Mouse (Mus musculus): ENCODE results near the gene Stk25. TPM values are rescaled to one million over a fixed set of nuclear protein-coding genes. Genes with fewer than 3 reads are reported as not detected.

Gene Stk25
- total RNA-seq, 2 experiments from 2014 or later = 112 to 134 TPM

DNA sequence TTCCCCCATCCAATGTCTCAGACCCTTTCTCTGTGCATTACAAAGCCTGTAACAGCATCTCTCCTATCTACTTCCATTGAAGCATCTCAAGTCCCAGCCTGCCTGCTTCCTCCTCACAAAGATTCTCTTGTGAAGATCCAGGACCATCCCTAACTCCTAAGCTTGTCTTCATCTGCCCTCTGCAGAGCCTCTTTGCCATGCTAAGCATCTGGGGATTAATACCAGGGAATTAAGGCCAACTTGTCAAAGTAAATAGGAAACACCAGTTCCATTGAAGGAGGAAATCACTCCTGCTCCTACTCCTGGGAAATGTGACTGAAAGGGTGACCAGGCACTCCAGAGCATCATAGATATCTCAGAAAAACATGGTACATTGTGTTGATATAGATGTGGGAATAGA is 11.5 kb upstream of the Stk25 start:
- no peak for DNase-seq

DNA sequence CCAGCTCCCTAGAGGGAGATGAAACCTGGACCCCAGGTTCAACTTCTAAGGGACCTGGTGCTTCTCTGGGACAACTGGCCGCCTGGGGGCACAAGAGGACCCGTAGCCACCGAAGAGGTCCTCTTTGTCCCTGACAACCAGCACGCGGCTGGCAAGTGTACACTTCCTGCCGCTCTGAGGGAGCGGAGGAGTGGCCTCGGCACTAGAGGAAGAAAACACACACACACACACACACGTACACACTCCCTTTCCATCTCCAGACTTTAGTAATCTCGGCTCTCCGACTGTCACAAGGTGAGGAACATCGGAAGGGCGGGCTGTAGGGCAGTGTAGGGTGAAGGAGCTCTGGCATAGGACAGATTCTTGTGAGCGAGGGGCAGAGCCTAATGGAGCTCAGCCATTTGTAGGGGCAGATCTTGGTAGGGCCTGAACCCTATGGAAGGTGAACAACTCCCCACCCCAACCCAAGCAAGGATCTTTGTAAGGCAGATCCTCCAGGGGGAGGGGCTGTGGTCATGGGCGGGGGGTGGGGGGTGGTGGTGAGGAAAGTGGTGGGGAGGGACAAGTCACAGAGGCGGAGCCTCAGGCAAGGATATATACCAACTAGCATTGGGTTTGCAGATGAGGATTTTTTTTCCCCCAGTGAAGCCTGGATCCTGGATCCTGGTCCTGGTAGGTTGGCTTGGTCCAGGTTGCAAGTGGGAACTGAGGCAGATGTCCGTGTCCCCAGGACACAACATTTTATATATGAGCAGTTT is 10.5 kb upstream of the Stk25 start:
- DNase-seq = peak; percentile 89

DNA sequence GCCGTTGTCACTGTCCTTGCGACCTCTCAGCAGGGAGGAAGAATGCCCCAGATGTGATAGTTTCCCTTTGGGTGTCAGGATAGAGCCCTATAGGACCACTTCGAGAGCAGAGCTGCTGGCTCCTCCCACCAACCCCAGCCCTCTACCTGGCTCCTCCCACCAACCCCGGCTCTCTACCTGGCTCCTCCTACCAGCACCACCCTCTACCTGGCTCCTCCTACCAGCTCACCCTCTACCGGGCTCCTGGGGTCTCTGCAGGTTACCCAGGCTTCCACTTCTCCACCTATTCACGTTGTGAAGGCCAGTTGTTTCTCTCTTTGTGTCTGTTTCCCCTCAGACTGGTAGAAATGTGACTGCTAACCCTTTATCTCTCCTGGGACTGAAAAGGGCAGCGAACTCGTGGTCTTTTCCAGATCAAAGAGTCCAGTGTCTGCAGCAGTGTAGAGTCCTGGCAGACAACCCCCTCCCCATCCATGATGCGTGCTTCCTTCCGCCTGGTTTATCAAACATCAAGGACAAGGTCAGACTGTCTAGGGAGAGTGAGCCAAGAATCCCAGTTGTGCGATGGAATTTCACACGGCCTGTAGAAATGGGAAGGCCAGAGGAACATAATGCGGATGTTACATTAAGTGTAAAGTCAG is 9.4 kb upstream of the Stk25 start:
- peak; percentile 71 for DNase-seq

DNA sequence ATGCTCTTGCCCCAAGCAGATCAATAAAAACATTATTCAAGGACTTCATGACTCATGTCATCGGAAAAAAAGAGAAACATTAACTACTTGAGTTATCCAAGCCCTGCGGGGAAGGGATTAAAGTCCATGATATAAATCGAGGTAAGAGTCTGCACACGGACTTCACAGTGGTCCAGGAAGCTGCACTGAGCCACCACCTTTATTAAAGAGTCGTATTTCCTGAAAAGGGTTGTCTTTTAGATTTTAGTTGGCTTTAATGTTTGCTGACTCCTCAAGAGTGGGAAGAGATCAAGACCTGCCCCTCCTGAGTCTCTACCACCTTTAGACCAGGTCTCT is 1.5 kb downstream of the Stk25 start:
- DNase-seq = no peak

DNA sequence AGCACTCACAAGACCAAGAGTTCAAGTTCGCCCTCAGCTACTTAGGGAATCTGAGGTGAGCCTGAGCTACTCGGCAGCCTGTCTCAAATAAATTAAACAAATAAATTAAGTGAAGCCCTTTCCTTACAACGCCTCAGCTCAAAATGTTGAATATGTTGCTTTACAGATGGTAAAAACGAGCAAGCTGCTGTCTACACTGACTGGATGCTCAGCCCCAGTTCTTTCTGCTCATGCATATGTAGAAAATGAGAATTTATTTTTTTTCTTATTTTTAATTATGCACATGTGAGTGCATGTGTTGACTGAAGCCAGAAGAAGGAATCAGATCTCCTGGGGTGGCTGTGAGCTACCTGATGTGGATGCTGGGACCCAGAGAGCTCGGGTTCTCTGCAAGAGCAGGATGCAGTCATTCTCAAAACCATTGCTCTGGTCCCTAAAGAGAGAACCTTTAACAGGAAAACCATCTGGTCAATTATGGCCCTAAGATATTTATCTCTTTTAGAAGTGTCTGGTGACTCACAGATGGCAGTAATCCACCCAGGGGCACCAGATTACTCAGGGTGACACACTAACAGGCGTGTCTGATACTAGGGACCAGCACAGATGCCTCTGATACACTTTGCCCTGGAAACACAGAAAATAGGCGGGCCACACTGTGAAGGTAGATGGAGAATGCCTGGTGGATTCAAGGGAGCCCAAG is 2.0 kb downstream of the Stk25 start:
- no peak for DNase-seq

DNA sequence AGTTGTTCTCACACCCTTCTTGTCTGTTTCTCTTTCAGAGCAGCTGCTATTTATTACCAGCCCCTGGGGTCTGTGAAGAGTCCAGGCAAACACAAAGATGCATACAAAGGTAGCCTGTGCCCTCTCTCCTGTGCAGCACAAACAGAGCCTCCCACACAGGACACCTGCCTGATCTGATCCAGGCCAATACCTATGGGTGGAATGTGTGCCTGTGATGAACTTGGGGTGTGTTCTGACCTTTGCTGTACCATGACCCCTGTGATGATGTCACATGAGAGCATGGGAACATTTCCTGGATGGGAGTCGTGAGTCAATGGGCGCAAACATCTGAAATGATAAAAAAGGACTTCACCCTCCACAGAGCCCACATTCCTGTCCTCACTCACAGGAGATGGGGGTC is 3.7 kb downstream of the Stk25 start:
- no peak for DNase-seq

DNA sequence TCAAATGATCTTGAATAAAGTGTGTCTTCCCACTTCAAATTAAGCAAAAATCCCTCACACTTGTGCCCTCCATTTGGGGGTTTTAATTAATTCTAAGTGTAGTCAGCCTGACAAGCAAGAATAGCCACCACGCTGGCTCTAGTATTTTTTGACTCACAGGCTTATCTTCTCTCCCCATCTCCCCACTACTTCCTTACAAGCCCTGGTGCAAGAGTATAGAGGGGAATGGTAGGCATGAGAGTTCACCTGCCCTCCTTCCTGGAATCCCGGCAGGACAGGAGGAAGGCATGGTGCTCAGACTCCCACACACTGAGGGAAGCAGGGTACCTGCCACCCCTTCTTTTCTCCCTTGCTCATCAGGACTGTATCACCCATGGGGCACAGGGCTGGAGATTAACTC is 4.2 kb downstream of the Stk25 start:
- DNase-seq = no peak

DNA sequence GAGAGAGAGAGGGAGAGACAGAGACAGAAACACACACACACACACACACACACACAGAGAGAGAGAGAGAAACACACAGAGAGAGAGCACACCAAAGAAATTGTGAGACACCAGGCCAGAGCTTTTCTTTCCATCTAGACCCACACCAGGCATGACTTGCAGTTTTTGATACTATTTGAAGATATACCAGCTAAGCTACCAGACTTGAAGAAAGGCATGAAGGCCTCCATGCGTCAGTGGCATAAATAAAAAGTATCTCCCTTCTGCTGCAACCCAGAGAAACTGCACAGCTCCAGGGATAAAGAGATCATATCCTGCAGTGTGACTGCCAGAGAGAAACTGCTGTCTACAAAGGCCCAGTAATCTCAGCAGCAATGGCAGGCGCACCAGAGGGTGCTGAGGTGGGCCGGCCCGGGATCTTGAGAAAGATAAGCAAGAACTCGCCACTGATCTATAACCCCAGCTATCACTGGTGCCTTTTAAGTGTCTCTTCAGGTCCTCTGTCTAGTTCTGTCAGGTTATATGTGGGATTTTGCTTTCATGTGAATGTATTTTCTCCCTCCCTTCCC is 8.8 kb downstream of the Stk25 start:
- DNase-seq = no peak

DNA sequence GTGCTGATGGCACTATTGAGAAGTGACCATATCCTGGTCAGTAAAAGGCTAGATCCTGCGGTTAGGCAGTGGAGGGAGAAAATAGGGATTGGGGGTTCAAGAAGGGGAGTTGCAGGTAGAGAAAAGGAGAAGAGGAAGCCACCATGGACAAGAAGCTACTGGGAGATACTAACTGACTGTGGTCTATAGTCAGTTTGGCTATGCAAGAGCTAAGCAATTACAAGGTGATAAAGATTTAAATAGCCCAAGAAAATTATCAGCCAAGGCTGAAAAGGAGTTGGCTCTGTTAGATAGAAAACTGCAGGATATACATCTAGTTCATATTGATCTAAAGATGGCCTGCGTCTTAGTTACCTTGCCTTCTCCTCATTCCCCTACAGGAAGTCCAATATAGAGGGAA is 15.8 kb downstream of the Stk25 start:
- DNase-seq = no peak

DNA sequence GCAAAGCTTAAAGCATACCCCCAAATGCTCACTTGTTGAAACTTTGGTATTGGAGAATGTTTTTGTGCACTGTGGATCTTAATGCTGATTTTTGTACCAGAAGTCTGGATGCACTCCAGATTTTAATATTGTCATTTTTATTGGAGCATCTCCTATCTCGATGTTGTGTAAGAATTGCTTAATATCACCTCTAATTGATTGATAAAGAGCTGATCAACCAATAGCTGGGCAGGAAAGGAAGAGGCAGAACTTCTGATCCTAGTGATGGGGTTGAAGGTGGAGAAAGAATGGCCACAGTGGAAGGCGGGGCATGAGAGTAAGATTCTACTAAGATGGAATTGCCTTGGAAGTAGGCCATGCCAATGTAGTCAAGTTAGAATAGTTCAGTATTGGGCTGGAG is 16.5 kb downstream of the Stk25 start:
- DNase-seq = no peak

DNA sequence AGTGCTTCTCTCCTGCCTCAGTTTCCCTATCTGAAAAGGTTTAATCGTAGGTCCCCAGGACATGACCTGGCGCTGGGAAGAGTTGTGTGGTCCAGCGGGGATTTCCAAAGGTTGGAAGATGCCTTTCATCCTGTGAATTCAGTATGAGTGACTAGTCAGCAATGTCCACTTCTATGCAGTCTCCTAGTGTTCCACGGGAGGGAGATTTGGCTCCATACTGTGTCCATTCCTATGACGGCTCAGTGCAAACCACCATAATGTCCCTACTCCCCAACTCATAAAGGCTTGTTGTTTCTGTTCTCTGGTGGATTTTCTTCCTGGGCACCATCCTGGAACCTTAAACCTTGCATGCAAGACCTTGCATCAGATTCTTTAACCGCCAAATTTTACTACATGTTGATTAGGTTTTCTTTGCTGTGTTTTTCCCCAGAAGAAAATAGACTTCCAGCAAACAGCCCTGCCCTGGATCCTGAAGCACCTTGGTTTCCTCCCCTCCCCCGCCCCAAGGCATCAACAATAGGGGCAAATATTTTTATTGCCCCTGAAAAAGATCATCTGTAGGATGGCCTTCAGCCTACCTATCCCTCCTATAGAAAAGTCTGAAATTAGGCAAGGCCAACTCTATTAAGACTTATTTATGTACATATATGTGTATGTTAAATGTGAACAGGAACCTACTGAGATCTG is 22.1 kb downstream of the Stk25 start:
- no peak for DNase-seq

DNA sequence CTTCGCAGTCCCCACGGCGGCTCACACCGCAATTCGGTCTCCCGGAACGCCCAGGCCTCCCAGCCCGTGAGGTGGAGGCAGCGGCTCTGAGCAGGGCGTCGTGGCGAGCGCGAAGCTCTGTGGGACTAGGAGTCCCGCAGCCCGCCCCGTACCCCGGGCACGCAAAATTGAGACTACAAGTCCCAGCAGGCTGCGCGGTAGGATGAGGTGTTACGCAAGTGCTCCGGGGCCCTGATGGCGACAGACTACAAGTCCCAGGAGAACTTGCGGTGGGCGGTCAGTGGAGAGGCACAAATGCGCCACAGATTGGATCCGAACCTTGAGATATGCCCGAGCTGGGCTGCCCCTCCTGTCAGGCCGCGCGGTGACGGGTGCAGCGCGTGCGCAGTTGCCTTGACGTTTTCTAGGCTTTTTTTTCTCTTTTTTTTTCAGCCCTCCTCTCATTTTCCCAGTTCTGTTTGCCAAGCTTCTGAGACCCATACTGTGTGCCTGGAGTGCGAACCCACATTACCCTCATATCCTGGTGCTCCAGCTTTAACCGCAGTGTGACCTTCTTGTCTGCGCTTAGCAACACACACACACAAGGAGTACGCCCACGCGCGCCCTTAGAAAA is 22.8 kb downstream of the Stk25 start:
- DNase-seq = peak; percentile 98

DNA sequence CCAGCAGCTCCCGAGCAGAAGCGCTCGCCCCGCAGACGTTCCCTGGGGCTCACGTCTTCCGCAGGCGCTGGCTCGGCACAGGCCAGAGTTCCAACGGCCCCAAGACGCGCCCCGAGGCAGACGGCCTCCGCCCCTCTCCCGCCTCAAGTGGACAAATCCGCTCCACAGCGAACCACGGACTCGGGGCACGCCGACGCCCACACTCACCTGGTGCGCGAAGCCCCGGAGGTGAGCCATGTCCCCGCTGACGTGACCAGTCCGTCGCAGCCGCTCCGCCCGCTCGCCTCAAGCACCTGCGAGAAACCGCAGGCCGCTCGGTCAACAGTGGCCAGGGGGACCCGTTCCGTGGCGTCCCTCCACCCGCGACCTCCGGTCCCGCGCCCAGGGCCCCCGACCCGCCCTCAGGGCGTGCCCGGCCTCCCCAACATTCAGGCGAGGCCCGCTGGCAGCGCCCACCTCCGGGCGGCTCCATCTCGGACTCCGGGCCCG is 23.3 kb downstream of the Stk25 start:
- DNase-seq = no peak

DNA sequence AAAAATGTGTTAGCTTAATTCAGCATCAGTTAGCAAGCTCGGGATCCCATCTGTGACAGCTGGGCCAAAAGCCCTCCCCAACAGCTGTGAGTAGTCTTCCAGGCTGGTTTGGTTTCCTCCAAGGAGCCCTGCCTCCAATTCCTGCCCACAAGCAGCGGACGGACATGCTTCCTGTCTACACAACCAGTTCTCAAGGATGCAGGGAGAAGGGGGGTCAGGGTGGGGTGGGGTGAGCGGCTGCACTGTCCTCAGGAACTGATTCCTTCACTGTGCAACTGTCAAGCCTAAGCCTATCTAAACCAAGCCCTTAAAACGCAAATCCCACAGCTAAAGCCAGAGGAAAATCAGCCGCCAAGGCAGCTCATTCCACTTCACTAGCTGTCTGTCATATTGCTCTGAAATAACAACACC is 24.0 kb downstream of the Stk25 start:
- peak; percentile 61 for DNase-seq

DNA sequence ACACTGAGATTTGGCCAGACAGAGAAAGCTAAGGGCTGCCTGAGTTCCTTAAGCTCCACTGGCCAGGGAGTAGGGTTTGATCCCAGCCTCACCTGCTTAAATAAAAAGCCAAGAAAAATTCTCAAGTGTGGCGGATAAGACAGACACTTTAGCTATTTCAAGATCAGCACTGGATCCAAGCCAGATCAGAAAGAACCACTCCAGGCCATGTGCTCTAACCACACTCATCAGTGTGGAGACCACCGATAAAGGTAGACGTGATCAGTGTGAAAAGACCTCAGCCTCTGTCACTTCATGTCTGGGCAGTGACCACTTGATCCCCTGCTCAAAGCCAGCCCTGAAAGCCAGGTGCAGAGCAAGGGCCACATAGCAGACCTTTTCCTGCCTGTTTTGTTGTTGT is 25.7 kb downstream of the Stk25 start:
- no peak for DNase-seq

DNA sequence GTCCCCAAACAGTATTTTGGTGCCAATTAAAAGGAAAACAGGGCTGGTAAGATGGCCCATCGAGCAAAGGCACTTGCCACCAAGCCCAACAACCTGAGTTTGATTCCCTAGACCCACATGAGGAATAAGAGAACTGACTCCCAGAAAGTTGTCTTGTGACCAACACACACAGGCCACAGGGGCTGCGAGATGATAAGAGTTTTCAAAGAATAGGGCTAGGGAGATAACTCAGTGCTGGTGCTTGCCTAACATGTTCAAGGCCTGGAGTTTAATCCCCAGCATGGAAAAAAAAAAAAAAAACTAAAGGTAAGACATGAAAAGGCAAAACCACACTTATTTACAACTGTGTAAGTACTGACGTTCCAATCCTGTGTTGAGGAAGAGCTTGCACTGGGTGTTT is 27.7 kb downstream of the Stk25 start:
- no peak for DNase-seq

DNA sequence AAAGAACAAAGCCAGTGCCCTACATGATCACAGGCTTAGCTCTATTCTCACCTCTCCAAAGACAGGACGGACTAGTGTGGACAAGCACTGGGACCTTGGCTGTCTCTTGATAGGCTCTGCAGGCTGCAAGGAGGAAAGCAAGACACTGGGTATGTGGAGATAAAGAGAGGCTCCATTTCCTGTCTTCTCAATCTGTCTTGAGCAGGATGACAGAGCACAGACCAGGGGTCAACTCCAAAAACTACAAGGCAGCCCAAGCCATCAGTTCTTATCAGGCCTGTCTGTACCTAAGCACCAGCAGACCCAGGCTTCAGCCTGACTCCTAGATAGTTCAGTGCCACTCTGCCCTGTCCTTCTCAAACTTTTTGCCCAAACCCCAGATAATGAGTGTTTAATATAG is 34.0 kb downstream of the Stk25 start:
- no peak for DNase-seq

DNA sequence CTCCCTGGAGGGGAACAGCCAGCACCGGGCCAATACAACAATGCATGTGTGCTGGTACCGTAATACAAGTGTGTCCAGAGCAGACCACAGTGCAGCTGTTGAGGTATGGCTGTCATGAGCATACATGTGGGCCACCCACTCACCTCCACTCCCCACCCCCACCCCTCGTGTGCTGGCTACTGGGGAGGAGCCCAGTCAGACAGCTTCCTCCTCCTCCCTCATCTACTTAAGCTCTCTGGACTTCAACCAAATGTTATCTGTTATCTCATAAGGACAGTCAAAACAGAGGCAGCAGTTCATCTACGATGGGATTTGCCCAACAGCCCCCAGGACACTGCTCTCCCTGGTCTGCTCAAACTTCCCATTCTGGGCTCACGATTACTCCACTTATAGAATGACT is 39.5 kb downstream of the Stk25 start:
- DNase-seq = no peak

DNA sequence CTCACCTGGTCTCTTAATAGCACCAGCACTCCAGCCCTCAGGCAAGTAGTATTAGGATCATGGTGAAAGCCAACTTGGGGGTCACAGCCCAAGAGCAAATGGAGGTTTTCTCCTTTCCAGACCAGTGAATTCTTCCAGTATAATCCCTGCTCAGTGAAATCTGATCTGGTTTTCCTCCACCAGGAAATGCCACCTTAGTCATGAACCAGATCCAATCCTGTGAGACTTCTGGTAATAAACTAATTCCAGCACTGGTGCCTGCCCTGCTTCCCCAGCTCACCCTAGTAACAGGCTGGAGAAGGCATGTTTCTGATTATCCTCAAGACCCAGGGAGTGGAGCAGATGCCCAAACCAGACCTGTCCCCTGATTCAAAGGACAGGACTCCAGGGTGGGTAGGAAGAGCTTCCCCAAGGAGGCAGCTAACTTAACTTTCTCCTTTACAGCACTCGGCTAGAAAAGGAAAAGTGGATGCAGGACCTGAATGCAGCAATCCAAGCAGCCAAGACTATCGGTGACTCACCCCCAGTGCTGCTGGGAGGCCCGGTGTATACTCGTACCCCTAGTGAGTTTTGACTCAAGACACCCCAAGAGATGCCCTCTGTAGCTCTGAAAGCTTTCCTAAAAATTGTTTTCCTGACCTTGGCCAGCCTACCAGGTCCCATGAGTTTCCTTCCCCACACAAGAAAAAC is 40.3 kb downstream of the Stk25 start:
- no peak for DNase-seq

DNA sequence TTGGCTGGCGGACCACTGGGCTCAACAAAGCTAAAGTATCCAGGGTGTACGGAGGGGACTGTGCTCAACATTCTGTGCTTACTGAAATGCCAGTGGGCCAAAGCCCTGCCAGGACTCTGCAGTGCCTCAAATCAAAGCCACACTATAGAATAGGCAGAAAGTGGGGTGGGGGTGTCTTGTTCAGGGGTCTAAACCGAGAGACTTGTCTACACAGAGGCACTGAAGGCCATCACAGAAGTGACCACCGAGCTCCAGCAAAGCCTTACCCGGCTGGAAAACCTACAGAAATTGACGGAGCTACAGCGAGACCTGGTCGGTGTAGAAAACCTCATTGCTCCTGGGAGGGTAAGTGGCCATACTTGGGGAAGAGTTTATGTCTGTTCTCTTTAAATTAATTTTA is 48.7 kb downstream of the Stk25 start:
- DNase-seq = no peak

DNA sequence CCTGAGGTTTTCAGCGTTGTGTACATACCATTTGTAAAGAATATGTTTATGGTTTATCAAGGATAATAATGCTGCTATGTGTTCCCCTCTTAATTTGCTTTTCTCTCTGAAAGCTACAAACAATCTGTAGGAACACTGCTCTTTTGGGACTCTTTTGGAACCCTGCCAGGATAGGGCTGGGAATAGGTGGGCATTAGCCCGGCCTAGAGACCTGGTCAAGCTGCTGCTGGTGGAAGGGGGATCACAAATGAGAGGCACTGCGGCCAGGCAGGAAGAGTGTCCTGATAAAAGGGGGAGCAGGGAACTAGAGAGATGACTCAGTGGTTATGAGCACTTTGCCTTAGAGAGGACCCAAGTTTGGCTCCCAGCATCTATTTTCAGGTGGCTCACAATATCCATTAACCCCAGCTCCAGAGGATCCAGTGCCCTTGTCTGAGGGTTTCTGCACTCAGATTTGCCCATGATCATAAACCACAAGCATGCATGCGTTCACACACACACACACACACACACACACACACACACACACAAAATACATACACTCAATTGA is 49.7 kb downstream of the Stk25 start:
- DNase-seq = no peak
